Mouse (Mus musculus): ENCODE measurements around the gene Spata31d1a.
"Not testable (repeated sequence)": the region's sequence is repeated elsewhere in the genome, so short reads cannot be mapped to it uniquely, and the experiment has no call there.

- not testable (repeated sequence) for TF ChIP-seq POLR2A, CTCF (IDR thresholded peaks at IDR 0.05; ENCODE audit: insufficient read depth, low read depth, low read length)
These were observed 12.0 kb upstream of the Spata31d1a start for GRCm38 (mm10) chr13:59722089-59722488.

All from olfactory bulb, adult 2 months (tissue).